Mouse (Mus musculus) limb, embryonic 11.5 days (tissue): Measurements from ENCODE around the gene Tmc8. TPM values are rescaled to one million over a fixed set of nuclear protein-coding genes. Genes with fewer than 3 reads are reported as not detected.
"Not testable (repeated sequence)": the region's sequence is repeated elsewhere in the genome, so short reads cannot be mapped to it uniquely, and the experiment has no call there.

Experiments used
- ATAC-seq: fragments of 200-750 bp; cut with Nextera tagmentation; 2 replicates; pipeline ENCODE4 v1.8.0; 2017; ENCODE audit warnings: low read depth; ENCODE audit not compliant: insufficient number of reproducible peaks, low FRiP score, low TSS enrichment
- DNase-seq: peaks from one replicate; pipeline ENCODE4 v3.0.0-alpha.2; 2015; ENCODE audit warnings: low spot score
- H3K27ac ChIP-seq: fragments of 300-500 bp; sonication (generic); replicated peaks from 2 replicates; pipeline ENCODE4 v1.5.1; 2014; ENCODE audit warnings: low read depth, mild to moderate bottlenecking, low read length
- H3K27me3 ChIP-seq: fragments of 300-500 bp; sonication (generic); 2 replicates; pipeline ENCODE4 v1.6.1; 2014; ENCODE audit warnings: mild to moderate bottlenecking, low read length, mixed read lengths; ENCODE audit not compliant: control insufficient read depth, insufficient read depth
- H3K36me3 ChIP-seq: fragments of 300-500 bp; sonication (generic); 2 replicates; pipeline ENCODE4 v1.6.1; 2014; ENCODE audit warnings: mild to moderate bottlenecking, low read length, moderate library complexity, mixed read lengths; ENCODE audit not compliant: control insufficient read depth, insufficient read depth
- H3K4me1 ChIP-seq: fragments of 300-500 bp; sonication (generic); 2 replicates; pipeline ENCODE4 v1.6.1; 2014; ENCODE audit warnings: low read length, mixed read lengths; ENCODE audit not compliant: control insufficient read depth, insufficient read depth
- H3K4me2 ChIP-seq: fragments of 300-500 bp; sonication (generic); 2 replicates; pipeline ENCODE4 v1.6.1; 2014; ENCODE audit warnings: low read depth, mild to moderate bottlenecking, moderate library complexity; ENCODE audit not compliant: severe bottlenecking
- H3K4me3 ChIP-seq: fragments of 300-500 bp; sonication (generic); 2 replicates; pipeline ENCODE4 v1.5.1; 2014; ENCODE audit warnings: low read depth, low read length
- H3K9ac ChIP-seq: fragments of 300-500 bp; sonication (generic); 2 replicates; pipeline ENCODE4 v1.6.1; 2014; ENCODE audit warnings: mild to moderate bottlenecking, low read length
- H3K9me3 ChIP-seq: fragments of 300-500 bp; sonication (generic); 2 replicates; pipeline ENCODE4 v1.6.1; 2016; ENCODE audit warnings: low read length; ENCODE audit not compliant: control insufficient read depth
- WGBS: fragments of 180-500 bp; shearing (Covaris S2); extraction: QIAGEN DNeasy Blood & Tissue Kit; methylation state at CpG from one replicate; pipeline ENCODE4 v1.1.7; 2014; 5-methylcytosine and 5-hydroxymethylcytosine counted together
- polyA plus RNA-seq: library from polyadenylated mRNA; unstranded; fragments of >200 nt; fragmentation: Nextera tagmentation; extraction: Ambion mirVana; gene quantifications from 2 replicates; pipeline ENCODE4 v1.2.1, GENCODE M21; 2014

Gene Tmc8
- polyA plus RNA-seq, 1 experiment from 2014 or later = 0.87 TPM

GRCm38 (mm10) chr11:117783089-117783488, 1.2 kb downstream of the Tmc8 start:
- H3K36me3 ChIP-seq = no peaks in the 10 kb centered on the region
- peak overlapping the region; percentile 16 for H3K4me3 ChIP-seq
- H3K9ac ChIP-seq = peak overlapping the region; percentile 28; the same call in 1 of the 2 replicates
- H3K9me3 ChIP-seq = no peaks in the 10 kb centered on the region
- WGBS = 5% methylated on average over 31 of the region's 31 CpGs
- no peak overlapping the region for H3K27ac ChIP-seq
- ATAC-seq (no peak), DNase-seq (peak; percentile 86)
- peaks cover 29% of the 10 kb centered on the region for H3K4me1 ChIP-seq
- peaks cover 2% of the 10 kb centered on the region; the same call in 1 of the 2 replicates for H3K27me3 ChIP-seq
- H3K4me2 ChIP-seq = peak overlapping the region; percentile 51

GRCm38 (mm10) chr11:117783683-117784309, 1.9 kb downstream of the Tmc8 start:
- peak overlapping the region; percentile 51 for H3K4me2 ChIP-seq
- H3K27me3 ChIP-seq = peaks cover 2% of the 10 kb centered on the region; the same call in 1 of the 2 replicates
- ATAC-seq (no peak), DNase-seq (peak; percentile 59)
- peaks cover 24% of the 10 kb centered on the region for H3K4me1 ChIP-seq
- H3K27ac ChIP-seq = no peak overlapping the region
- no peaks in the 10 kb centered on the region for H3K36me3 ChIP-seq
- peak overlapping the region; percentile 16; the same call in 1 of the 2 replicates for H3K4me3 ChIP-seq
- 33% methylated on average over 10 of the region's 10 CpGs for WGBS
- H3K9me3 ChIP-seq = no peaks in the 10 kb centered on the region
- H3K9ac ChIP-seq = peak overlapping the region; percentile 28; the same call in 1 of the 2 replicates

GRCm38 (mm10) chr11:117786294-117786693, 4.4 kb downstream of the Tmc8 start:
- WGBS = 9% methylated on average over 10 of the region's 10 CpGs
- peak; percentile 75 for DNase-seq
- H3K4me2 ChIP-seq = no peak overlapping the region
- H3K4me3 ChIP-seq = no peak overlapping the region
- ATAC-seq = no peak
- H3K4me1 ChIP-seq = peaks cover 13% of the 10 kb centered on the region
- no peak overlapping the region for H3K27ac ChIP-seq
- no peaks in the 10 kb centered on the region for H3K9me3 ChIP-seq
- peaks cover 2% of the 10 kb centered on the region; the same call in 1 of the 2 replicates for H3K27me3 ChIP-seq
- H3K36me3 ChIP-seq = no peaks in the 10 kb centered on the region
- H3K9ac ChIP-seq = peak overlapping the region; percentile 43; the same call in 1 of the 2 replicates

- not testable (repeated sequence) for H3K9me3 ChIP-seq, ATAC-seq, H3K4me2 ChIP-seq, DNase-seq, H3K36me3 ChIP-seq, H3K9ac ChIP-seq, H3K27ac ChIP-seq, H3K4me3 ChIP-seq, H3K27me3 ChIP-seq
- H3K4me1 ChIP-seq = peaks cover 14% of the 10 kb centered on the region; the same call in 1 of the 2 replicates
- WGBS = 88% methylated on average over 7 of the region's 7 CpGs
Observed at GRCm38 (mm10) chr11:117788481-117788880, 6.6 kb downstream of the Tmc8 start.

- Histone ChIP-seq H3K36me3 (no peaks in the 10 kb centered on the region), H3K27me3 (no peaks in the 10 kb centered on the region), H3K9ac (no peak overlapping the region), H3K4me3 (0 out of 2 replicates have a peak overlapping the region, but pooled peaks have one; percentile 10), H3K27ac (no peak overlapping the region), H3K4me1 (peaks cover 12% of the 10 kb centered on the region; the same call in 1 of the 2 replicates), H3K9me3 (no peaks in the 10 kb centered on the region), H3K4me2 (peak overlapping the region; percentile 27; the same call in 1 of the 2 replicates)
- 5% methylated on average over 14 of the region's 14 CpGs for WGBS
- ATAC-seq (no peak), DNase-seq (peak; percentile 83)
Observed at GRCm38 (mm10) chr11:117790286-117790685, 8.4 kb downstream of the Tmc8 start.

GRCm38 (mm10) chr11:117790703-117791440, 9.0 kb downstream of the Tmc8 start:
- no peak for ATAC-seq
- Histone ChIP-seq H3K9me3 (no peaks in the 10 kb centered on the region), H3K4me2 (peak overlapping the region; percentile 27; the same call in 1 of the 2 replicates), H3K4me3 (0 out of 2 replicates have a peak overlapping the region, but pooled peaks have one; percentile 10), H3K9ac (no peak overlapping the region), H3K4me1 (peaks cover 12% of the 10 kb centered on the region; the same call in 1 of the 2 replicates), H3K36me3 (no peaks in the 10 kb centered on the region), H3K27me3 (no peaks in the 10 kb centered on the region), H3K27ac (no peak overlapping the region)
- DNase-seq = no peak
- 27% methylated on average over 23 of the region's 23 CpGs for WGBS

- Histone ChIP-seq H3K4me3 (no peak overlapping the region), H3K36me3 (no peaks in the 10 kb centered on the region), H3K27me3 (no peaks in the 10 kb centered on the region), H3K4me2 (no peak overlapping the region), H3K9me3 (no peaks in the 10 kb centered on the region), H3K9ac (no peak overlapping the region), H3K4me1 (peaks cover 12% of the 10 kb centered on the region; the same call in 1 of the 2 replicates), H3K27ac (no peak overlapping the region)
- DNase-seq (no peak), ATAC-seq (no peak)
- WGBS = 88% methylated on average over 9 of the region's 9 CpGs
Observed at GRCm38 (mm10) chr11:117791441-117791761, 9.5 kb downstream of the Tmc8 start.

GRCm38 (mm10) chr11:117792281-117792888, 10.5 kb downstream of the Tmc8 start:
- Histone ChIP-seq H3K9ac (peak overlapping the region; percentile 49; the same call in 1 of the 2 replicates), H3K4me3 (no peak overlapping the region), H3K4me1 (0 out of 2 replicates have a peak, but pooled peaks cover 10% of the 10 kb centered on the region), H3K9me3 (no peaks in the 10 kb centered on the region), H3K27ac (no peak overlapping the region), H3K4me2 (peak overlapping the region; percentile 52), H3K27me3 (no peaks in the 10 kb centered on the region), H3K36me3 (no peaks in the 10 kb centered on the region)
- peak; percentile 45; the same call in 1 of the 2 replicates for ATAC-seq
- 7% methylated on average over 22 of the region's 22 CpGs for WGBS
- peak; percentile 76 for DNase-seq
